15 mouse cellular contexts compared by ENCODE assay signal in the genomic region with DNA sequence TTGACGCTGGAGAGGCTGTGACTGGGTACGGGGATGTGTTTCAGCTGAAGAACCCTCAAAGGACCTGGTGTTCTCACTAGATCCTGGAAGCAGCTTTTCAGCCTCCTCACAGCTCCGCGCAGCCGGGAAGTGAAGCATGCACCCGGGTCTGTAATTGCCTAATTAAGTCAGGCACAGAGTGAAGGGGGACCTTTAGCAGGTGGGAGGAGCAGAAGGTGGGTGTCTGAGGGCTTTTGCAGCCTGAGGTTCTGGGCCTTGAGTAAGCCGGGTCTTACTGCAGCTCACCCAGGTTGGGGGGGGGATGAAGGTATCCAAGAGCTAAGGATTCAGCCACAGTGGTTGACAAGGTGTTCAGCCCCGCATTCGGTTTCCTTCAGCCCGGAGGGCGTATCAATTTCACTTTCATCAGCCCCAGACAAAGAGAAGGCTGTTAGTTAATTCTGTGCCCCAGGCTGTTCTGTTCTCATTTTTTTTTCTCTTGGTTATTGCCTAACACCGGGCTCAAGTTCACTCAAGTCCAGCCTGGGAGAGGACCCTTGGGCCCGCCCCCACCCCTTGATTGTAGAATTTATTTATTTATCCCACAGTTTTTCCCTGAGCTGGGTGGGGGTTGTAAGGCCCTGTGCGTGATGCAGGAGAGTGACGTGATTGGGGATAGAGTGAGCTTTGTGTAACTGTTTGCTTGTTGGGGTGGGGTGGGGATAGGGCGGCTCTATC.
DNase-seq lines count a peak whose midpoint lies in the region; ATAC-seq and TF ChIP-seq lines count a peak whose summit lies in the region.
"Had no signal": no experiment of that assay in that cellular context is flagged by ENCODE, and none has a peak within 500 bp of the region (broad histone marks: within the 10 kb centered on the region; RNA-seq: fewer than 3 reads in every experiment).

No protein-coding gene starts in this region.

- no peak overlapping the region for H3K9ac ChIP-seq in embryonic facial prominence, embryonic 11.5 days (replicated peaks; ENCODE audit: low read length)
- H3K9ac ChIP-seq in forebrain, embryonic 16.5 days (replicated peaks; ENCODE audit: low read depth, low read length): no peak overlapping the region; the same call in 1 of the 2 replicates
- H3K9ac ChIP-seq in midbrain, embryonic 15.5 days: no peak overlapping the region
- H3K9ac ChIP-seq in liver, embryonic 11.5 days (ENCODE audit: low read depth, low read length): no peak overlapping the region
- H3K9ac ChIP-seq: heart, embryonic 13.5 days; liver, embryonic 15.5 days had no signal

- peak; percentile 8 to 21 for DNase-seq in layer of hippocampus, adult 8-10 months (ENCODE audit: low spot score in 2 of 2)
- DNase-seq in layer of hippocampus, adult 9-10 months (ENCODE audit: low spot score): no peak
- DNase-seq in embryonic facial prominence, embryonic 11.5 days (ENCODE audit: low spot score): peak; percentile 16
- DNase-seq in liver, embryonic 11.5 days (ENCODE audit: low spot score): no peak
- no peak for DNase-seq in kidney, adult 2 months
- DNase-seq: adrenal gland, postnatal 36 days; cerebellum, adult 11-12 months; gastrocnemius, postnatal 14 days; kidney, postnatal 36 days; lung, postnatal 36 days had no signal

- H3K4me1 ChIP-seq in embryonic facial prominence, embryonic 11.5 days (ENCODE audit: control insufficient read depth, insufficient read depth, low read length): no peaks in the 10 kb centered on the region
- H3K4me1 ChIP-seq in forebrain, embryonic 16.5 days (replicated peaks; ENCODE audit: control insufficient read depth, insufficient read depth, low read length): peaks cover 14% of the 10 kb centered on the region
- peaks cover 7% of the 10 kb centered on the region; the same call in 1 of the 2 replicates for H3K4me1 ChIP-seq in midbrain, embryonic 15.5 days
- H3K4me1 ChIP-seq in liver, embryonic 11.5 days (replicated peaks; ENCODE audit: control insufficient read depth, insufficient read depth, low read length): no peaks in the 10 kb centered on the region
- no peaks in the 10 kb centered on the region for H3K4me1 ChIP-seq in kidney, adult 2 months (ENCODE audit: control insufficient read depth, insufficient read depth, low read length)
- H3K4me1 ChIP-seq: heart, embryonic 13.5 days; liver, embryonic 15.5 days had no signal

- no peaks in the 10 kb centered on the region for H3K36me3 ChIP-seq in embryonic facial prominence, embryonic 11.5 days (replicated peaks; ENCODE audit: control insufficient read depth, insufficient read depth, low read depth, low read length)
- H3K36me3 ChIP-seq in forebrain, embryonic 16.5 days (ENCODE audit: control insufficient read depth, insufficient read depth): no peaks in the 10 kb centered on the region
- no peaks in the 10 kb centered on the region for H3K36me3 ChIP-seq in midbrain, embryonic 15.5 days (replicated peaks)
- no peaks in the 10 kb centered on the region for H3K36me3 ChIP-seq in liver, embryonic 11.5 days (ENCODE audit: control insufficient read depth, insufficient read depth, low read length)
- no peaks in the 10 kb centered on the region for H3K36me3 ChIP-seq in kidney, adult 2 months (ENCODE audit: control insufficient read depth, insufficient read depth, low read length)
- H3K36me3 ChIP-seq: heart, embryonic 13.5 days; liver, embryonic 15.5 days had no signal

- H3K27me3 ChIP-seq in embryonic facial prominence, embryonic 11.5 days (ENCODE audit: control insufficient read depth, insufficient read depth, low read length): no peaks in the 10 kb centered on the region
- H3K27me3 ChIP-seq in forebrain, embryonic 16.5 days (replicated peaks; ENCODE audit: control insufficient read depth, insufficient read depth, low read length): no peaks in the 10 kb centered on the region; the same call in 1 of the 2 replicates
- H3K27me3 ChIP-seq in midbrain, embryonic 15.5 days (replicated peaks): no peaks in the 10 kb centered on the region
- H3K27me3 ChIP-seq in liver, embryonic 11.5 days (replicated peaks; ENCODE audit: control insufficient read depth, insufficient read depth, low read length): no peaks in the 10 kb centered on the region
- no peaks in the 10 kb centered on the region for H3K27me3 ChIP-seq in kidney, adult 2 months (replicated peaks; ENCODE audit: control insufficient read depth, insufficient read depth, low read length)
- H3K27me3 ChIP-seq: heart, embryonic 13.5 days; liver, embryonic 15.5 days had no signal

- no peak overlapping the region for H3K4me2 ChIP-seq in embryonic facial prominence, embryonic 11.5 days (ENCODE audit: low read depth, low read length)
- 0 out of 2 replicates have a peak overlapping the region, but pooled peaks have one; percentile 7 for H3K4me2 ChIP-seq in forebrain, embryonic 16.5 days (ENCODE audit: low read length)
- no peak overlapping the region for H3K4me2 ChIP-seq in midbrain, embryonic 15.5 days
- no peak overlapping the region for H3K4me2 ChIP-seq in liver, embryonic 11.5 days
- H3K4me2 ChIP-seq: heart, embryonic 13.5 days; liver, embryonic 15.5 days had no signal

- no peak for TF ChIP-seq POLR2A in kidney, adult 2 months (IDR thresholded peaks at IDR 0.05; ENCODE audit: low read depth, low read length)

- H3K4me3 ChIP-seq in embryonic facial prominence, embryonic 11.5 days (ENCODE audit: low read depth, low read length): no peak overlapping the region
- no peak overlapping the region for H3K4me3 ChIP-seq in forebrain, embryonic 16.5 days (replicated peaks; ENCODE audit: low read length)
- no peak overlapping the region for H3K4me3 ChIP-seq in midbrain, embryonic 15.5 days
- H3K4me3 ChIP-seq in liver, embryonic 11.5 days (ENCODE audit: low read depth, low read length): no peak overlapping the region
- no peak overlapping the region for H3K4me3 ChIP-seq in kidney, adult 2 months (ENCODE audit: insufficient read depth, low read depth, low read length)
- H3K4me3 ChIP-seq: heart, embryonic 13.5 days; liver, embryonic 15.5 days had no signal

- 38% methylated on average over 16 of the region's 16 CpGs for WGBS in embryonic facial prominence, embryonic 11.5 days
- 14% methylated on average over 16 of the region's 16 CpGs for WGBS in forebrain, embryonic 16.5 days
- WGBS in midbrain, embryonic 15.5 days: 34% methylated on average over 16 of the region's 16 CpGs
- WGBS in liver, embryonic 11.5 days: 71% methylated on average over 16 of the region's 16 CpGs
- 29% methylated on average over 16 of the region's 16 CpGs for WGBS in kidney, adult 2 months

- no peak overlapping the region for H3K27ac ChIP-seq in embryonic facial prominence, embryonic 11.5 days (replicated peaks; ENCODE audit: low read depth, low read length)
- H3K27ac ChIP-seq in forebrain, embryonic 16.5 days (ENCODE audit: low read length): no peak overlapping the region
- H3K27ac ChIP-seq in midbrain, embryonic 15.5 days: no peak overlapping the region
- no peak overlapping the region for H3K27ac ChIP-seq in liver, embryonic 11.5 days (ENCODE audit: low read depth, low read length)
- no peak overlapping the region for H3K27ac ChIP-seq in kidney, adult 2 months (ENCODE audit: insufficient read depth, low read depth, low read length)
- H3K27ac ChIP-seq: heart, embryonic 13.5 days; liver, embryonic 15.5 days had no signal

- ATAC-seq in embryonic facial prominence, embryonic 11.5 days (replicated peaks; ENCODE audit: insufficient number of reproducible peaks, low FRiP score, low TSS enrichment, low read depth): no peak
- ATAC-seq in forebrain, embryonic 16.5 days: peak; percentile 74
- peak; percentile 48; the same call in 1 of the 2 replicates for ATAC-seq in midbrain, embryonic 15.5 days (replicated peaks)
- ATAC-seq in liver, embryonic 11.5 days (replicated peaks; ENCODE audit: low FRiP score): no peak
- ATAC-seq: inflammation-experienced regulatory T-cells, adult 6 months had no signal

- H3K9me3 ChIP-seq in embryonic facial prominence, embryonic 11.5 days (replicated peaks; ENCODE audit: control insufficient read depth, low read length): no peaks in the 10 kb centered on the region
- H3K9me3 ChIP-seq in forebrain, embryonic 16.5 days (ENCODE audit: control insufficient read depth, low read length): no peaks in the 10 kb centered on the region
- no peaks in the 10 kb centered on the region for H3K9me3 ChIP-seq in midbrain, embryonic 15.5 days
- H3K9me3 ChIP-seq in liver, embryonic 11.5 days (ENCODE audit: control insufficient read depth, low read length): no peaks in the 10 kb centered on the region
- H3K9me3 ChIP-seq: heart, embryonic 13.5 days had no signal

- TF ChIP-seq CTCF in kidney, adult 2 months (conservative IDR thresholded peaks at IDR 0.05; ENCODE audit: insufficient read depth, insufficient read length, low read depth, low read length): no peak

Comparison
In these comparisons a context has a peak if more than half of its experiments do, and no peak if none do; other contexts are left out.
1. DNase-seq: peak in layer of hippocampus, adult 8-10 months (2 of 2) and embryonic facial prominence, embryonic 11.5 days (single experiment); none in layer of hippocampus, adult 9-10 months (single experiment), liver, embryonic 11.5 days (single experiment) and kidney, adult 2 months (single experiment).
2. ATAC-seq: peak in forebrain, embryonic 16.5 days (single experiment) and midbrain, embryonic 15.5 days (single experiment); none in embryonic facial prominence, embryonic 11.5 days (single experiment) and liver, embryonic 11.5 days (single experiment).